Mouse (Mus musculus) kidney, postnatal 14 days (tissue): Measurements from ENCODE around the gene Dqx1.

Source experiments
- DNase-seq: peaks from one replicate; pipeline ENCODE4 v3.0.0; 2022; ENCODE audit warnings: mixed read lengths

Dqx1 gene

DNA sequence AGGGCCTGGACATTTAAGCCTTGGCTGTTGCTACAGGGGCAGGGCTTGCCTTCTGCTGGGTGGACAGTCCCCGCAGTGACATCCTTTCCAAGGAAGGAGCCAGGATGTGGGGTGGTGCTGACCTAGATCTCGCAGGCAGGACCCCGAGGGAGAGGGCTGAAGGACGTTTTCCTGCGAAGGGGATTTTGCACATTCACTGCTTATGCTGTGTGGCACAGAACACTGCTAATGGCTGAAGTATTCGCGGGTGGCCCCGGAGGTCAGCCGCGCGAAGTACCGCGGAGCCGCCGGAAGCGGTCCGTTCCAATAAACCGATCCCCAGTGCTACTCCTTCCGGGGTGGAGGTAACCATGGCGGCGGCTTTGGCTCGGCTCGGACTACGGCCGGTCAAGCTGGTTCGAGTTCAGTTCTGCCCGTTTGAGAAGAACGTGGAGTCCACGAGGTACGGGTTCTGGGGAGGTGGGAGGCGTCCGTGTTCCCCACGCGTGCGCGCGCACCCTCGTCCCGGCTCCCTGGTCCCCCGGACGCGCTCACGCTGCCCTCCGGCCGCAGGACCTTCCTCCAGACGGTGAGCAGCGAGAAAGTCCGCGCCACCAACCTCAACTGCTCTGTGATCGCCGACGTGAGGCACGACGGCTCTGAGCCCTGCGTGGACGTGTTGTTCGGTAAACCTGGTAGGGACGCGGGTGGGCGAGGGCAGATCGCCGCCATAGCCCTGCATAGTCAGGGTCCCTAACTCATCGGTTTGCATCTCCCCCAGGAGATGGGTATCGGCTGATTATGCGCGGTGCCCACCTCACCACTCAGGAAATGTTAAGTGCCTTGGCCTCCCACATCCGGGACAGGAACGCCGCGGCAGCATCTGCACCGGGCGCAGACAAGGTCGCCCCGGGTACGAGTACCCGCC is 51.4 kb downstream of the Dqx1 start, which contains the start of gene Mrpl53:
Gene Mrpl53, plus strand, starts transcription at position 279 of the 907 bp plus-strand sequence.
- peak; percentile 87 for DNase-seq

DNA sequence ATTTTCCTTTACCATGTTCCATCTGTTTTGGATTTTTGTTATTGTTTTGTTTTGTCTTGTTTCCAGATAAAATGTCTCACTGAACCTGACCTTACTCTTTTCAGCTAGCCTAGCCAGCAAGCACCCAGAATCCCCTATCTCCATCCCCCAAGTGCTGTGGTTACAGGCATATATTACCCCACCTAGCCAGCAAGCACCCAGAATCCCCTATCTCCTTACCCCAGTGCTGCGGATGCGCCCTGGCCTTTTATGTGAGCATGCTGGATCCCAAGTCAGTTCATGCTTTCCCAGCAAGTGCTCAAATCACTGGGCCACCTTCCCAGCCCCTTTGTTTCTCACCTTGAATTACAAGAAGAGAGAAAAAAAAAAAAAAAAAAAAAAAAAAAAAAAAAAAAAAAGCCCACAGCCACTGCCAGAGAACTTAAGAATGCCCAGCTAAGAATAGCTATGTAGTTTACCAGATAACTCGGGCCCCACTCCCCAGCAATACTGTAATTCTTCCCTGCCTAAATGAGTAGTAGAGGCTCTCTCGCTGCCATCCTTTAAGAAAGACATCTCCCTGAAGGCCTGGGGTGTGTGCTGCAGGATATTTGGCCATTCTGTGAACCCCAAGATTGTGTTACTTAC is 54.0 kb downstream of the Dqx1 start:
- no peak for DNase-seq

DNA sequence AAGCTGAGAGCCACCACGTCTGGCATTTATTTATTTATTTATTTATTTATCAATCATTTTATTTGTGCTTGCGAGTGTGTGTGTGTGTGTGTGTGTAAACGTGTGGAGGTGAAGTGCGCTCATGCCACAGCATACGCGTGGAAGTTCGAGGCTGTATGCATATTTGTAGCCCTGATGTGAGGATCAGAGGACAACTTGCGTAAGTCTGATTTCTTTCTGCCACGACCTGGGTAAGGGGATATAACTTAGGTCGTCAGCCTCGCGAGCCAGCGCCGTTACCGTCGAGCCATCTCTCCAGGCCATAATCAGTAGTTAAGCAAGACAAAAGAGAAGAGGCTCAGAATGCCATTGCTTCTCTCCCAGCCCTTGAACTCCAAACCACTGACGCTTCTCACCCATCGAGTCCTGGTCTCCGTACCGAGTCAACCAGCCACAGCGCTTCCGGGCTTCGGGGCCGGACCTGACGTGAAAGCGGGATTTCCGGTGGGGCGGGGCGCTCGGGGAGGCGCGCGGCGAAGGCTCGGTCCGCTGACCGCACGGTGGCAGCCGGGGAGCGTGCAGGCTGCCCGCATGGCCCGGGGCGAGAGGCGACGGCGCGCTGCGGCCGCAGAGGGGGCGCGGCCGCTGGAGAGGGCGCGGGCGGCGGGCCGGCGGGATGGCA is 57.5 kb downstream of the Dqx1 start, which contains the start of gene Mogs:
Gene Mogs, plus strand, starts transcription at position 486 of the 661 bp plus-strand sequence.
- DNase-seq, result peak; percentile 96

DNA sequence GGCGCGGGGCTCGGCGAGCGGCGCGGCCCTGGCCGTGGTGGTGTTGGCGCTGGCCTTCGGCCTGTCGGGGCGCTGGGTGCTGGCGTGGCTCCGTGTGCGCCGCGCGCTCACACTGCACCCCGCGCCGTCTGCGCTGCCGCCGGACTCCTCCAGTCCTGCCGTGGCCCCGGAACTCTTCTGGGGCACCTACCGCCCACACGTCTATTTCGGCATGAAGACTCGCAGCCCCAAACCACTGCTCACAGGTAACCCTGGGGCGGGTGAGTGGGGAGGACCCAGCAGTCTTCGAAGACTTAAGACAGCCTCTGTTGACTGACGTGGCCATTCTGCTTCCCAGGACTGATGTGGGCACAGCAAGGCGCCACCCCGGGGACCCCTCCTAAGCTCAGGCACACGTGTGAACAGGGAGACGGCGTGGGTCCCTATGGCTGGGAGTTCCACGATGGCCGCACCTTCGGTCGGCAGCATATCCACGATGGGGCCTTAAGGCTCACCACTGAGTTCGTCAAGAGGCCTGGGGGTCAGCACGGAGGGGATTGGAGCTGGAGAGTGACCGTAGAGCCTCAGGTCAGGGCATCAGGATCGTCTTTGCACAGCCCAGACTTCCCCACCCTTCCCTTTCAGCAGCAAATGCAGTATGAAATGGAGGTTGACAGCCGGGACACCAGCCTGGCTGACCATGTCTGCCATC is 58.2 kb downstream of the Dqx1 start:
- no peak for DNase-seq

DNA sequence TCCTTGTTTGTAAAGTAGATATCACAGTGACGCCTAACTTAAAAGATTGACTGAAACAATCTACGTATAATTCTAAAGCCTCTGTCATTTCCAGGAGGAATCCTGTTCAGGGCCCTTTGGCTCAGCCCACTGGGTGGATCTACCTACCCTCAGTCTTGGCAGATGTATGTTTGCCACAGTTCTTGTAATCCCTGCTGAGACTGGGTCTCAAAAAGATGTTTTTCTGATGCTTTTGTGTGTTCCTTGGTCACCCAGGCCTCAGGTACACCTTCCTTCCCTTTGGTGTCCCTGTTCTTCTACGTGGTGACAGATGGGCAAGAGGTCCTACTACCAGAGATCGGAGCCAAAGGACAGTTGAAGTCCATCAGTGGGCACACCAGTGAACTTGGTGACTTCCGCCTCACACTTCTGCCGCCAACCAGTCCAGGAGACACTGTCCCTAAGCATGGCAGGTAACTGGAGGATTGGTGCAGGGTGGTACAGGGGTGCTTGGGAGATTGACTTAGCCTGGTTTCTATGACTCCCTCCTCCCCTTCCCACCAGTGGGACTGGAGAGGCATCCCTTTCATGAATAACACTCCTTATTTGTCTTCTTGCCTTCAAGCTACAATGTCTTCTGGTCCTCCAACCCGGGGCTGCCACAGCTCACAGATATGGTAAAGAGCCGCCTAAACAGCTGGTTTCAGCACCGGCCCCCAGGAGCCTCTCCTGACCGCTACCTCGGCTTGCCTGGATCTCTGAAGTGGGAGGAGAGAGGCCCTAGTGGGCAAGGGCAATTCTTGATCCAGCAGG is 58.9 kb downstream of the Dqx1 start:
- DNase-seq, result no peak
